Mouse (Mus musculus) kidney, embryonic 14.5 days (tissue): ENCODE results near the gene Zfp367. TPM values are rescaled to one million over a fixed set of nuclear protein-coding genes. Genes with fewer than 3 reads are reported as not detected.

Source experiments
- ATAC-seq: fragments of 200-750 bp; cut with Nextera tagmentation; 2 replicates; pipeline ENCODE4 v1.8.0; 2017; ENCODE audit warnings: moderate number of reproducible peaks, mild to moderate bottlenecking, moderate TSS enrichment, moderate library complexity; ENCODE audit not compliant: low FRiP score, low TSS enrichment
- H3K27ac ChIP-seq: fragments of 300-500 bp; sonication (generic); 2 replicates; pipeline ENCODE4 v1.5.1; 2014; ENCODE audit warnings: low read depth, mild to moderate bottlenecking, low read length, moderate library complexity, mixed read lengths
- H3K27me3 ChIP-seq: fragments of 300-500 bp; sonication (generic); 2 replicates; pipeline ENCODE4 v1.6.1; 2014; ENCODE audit warnings: mild to moderate bottlenecking, low read length; ENCODE audit not compliant: control insufficient read depth, insufficient read depth
- H3K36me3 ChIP-seq: fragments of 300-500 bp; sonication (generic); 2 replicates; pipeline ENCODE4 v1.6.1; 2014; ENCODE audit warnings: low read length, mixed read lengths; ENCODE audit not compliant: control insufficient read depth, insufficient read depth
- H3K4me1 ChIP-seq: fragments of 300-500 bp; sonication (generic); 2 replicates; pipeline ENCODE4 v1.6.1; 2014; ENCODE audit warnings: low read length, mixed read lengths; ENCODE audit not compliant: control insufficient read depth, insufficient read depth
- H3K4me2 ChIP-seq: fragments of 300-500 bp; sonication (generic); replicated peaks from 2 replicates; pipeline ENCODE4 v1.6.1; 2014; ENCODE audit warnings: low read depth, mild to moderate bottlenecking, low read length
- H3K4me3 ChIP-seq: fragments of 300-500 bp; sonication (generic); 2 replicates; pipeline ENCODE4 v1.5.1; 2014; ENCODE audit warnings: mild to moderate bottlenecking, low read length
- H3K9ac ChIP-seq: fragments of 300-500 bp; sonication (generic); 2 replicates; pipeline ENCODE4 v1.6.1; 2014; ENCODE audit warnings: low read depth, mild to moderate bottlenecking, low read length, moderate library complexity
- H3K9me3 ChIP-seq: fragments of 300-500 bp; sonication (generic); 2 replicates; pipeline ENCODE4 v1.6.1; 2016; ENCODE audit warnings: low read length; ENCODE audit not compliant: control insufficient read depth
- WGBS: fragments of 180-500 bp; shearing (Covaris S2); extraction: QIAGEN DNeasy Blood & Tissue Kit; methylation state at CpG from one replicate; pipeline ENCODE4 v1.1.7; 2014; 5-methylcytosine and 5-hydroxymethylcytosine counted together
- polyA plus RNA-seq: library from polyadenylated mRNA; unstranded; fragments of >200 nt; fragmentation: Nextera tagmentation; extraction: Ambion mirVana; gene quantifications from 2 replicates; pipeline ENCODE4 v1.2.1, GENCODE M21; 2014

Gene Zfp367
- polyA plus RNA-seq, 1 experiment from 2014 or later, result 21.4 TPM

DNA sequence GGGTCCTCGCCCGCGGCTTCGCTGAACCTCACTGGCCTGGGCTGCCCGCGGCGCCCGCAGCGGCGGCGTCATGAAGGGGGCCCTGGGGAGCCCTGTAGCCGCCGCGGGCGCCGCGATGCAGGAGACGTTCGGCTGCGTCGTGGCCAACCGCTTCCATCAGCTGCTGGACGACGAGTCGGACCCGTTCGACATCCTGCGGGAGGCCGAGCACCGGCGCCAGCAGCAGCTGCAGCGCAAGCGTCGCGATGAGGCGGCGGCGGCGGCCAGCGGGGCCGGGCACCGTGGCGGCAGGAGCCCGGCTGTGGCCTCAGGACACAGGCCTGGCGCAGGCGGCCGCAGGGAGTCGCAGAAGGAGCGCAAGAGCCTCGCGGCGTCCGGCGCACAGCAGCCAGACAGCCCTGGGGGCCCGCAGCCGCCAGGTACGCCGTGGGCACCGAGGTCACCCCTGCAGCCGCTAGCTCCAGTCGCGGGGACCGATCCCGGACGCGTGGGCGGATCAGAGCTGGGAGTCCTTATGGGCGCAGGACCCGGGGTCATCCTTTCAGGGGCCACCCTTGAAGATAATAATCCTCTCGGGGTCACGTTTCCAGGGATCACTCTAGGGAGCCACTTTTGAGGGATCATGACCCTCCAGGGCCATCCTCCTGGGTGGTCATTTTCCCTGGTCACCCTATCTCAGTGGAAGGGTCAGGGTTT is 9.1 kb upstream of the Zfp367 start:
- under 1% methylated on average over 67 of the region's 71 CpGs for WGBS
- Histone ChIP-seq H3K4me2 (peak overlapping the region; percentile 96), H3K9ac (peak overlapping the region; percentile 85), H3K27me3 (0 out of 2 replicates have a peak, but pooled peaks cover 6% of the 10 kb centered on the region), H3K36me3 (no peaks in the 10 kb centered on the region), H3K27ac (peak overlapping the region; percentile 72), H3K9me3 (no peaks in the 10 kb centered on the region), H3K4me3 (peak overlapping the region; percentile 84), H3K4me1 (peaks cover 11% of the 10 kb centered on the region; the same call in 1 of the 2 replicates)
- ATAC-seq, result peak; percentile 69

DNA sequence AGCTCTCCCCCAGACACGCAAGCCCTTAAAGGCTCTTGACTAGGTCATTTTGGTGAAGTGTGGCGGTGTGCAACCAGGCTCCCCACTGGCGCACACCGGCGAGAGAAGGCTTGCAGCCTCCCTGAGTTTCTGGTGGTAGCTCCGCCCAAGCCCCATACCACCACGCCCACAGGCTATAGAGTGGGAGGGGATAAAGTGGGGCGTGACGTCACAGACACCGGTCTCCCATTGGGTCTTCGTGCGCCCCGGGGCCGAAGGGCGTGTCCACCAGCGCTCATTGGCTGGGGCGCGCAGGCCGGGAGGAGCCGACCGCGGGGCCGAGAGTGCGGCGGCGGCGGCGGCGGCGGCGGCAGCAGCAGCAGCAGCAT is 8.5 kb upstream of the Zfp367 start, which contains the start of gene Habp4:
Gene Habp4, plus strand, starts transcription at position 277 of the 368 bp plus-strand sequence.
- under 1% methylated on average over 23 of the region's 31 CpGs for WGBS
- peak; percentile 99 for ATAC-seq
- no peaks in the 10 kb centered on the region for H3K36me3 ChIP-seq
- H3K9me3 ChIP-seq, result no peaks in the 10 kb centered on the region
- peaks cover 11% of the 10 kb centered on the region; the same call in 1 of the 2 replicates for H3K4me1 ChIP-seq
- H3K27ac ChIP-seq, result peak within 1 kb of the TSS; percentile 72
- H3K4me2 ChIP-seq, result peak within 1 kb of the TSS; percentile 96
- peak within 1 kb of the TSS; percentile 85 for H3K9ac ChIP-seq
- peak within 1 kb of the TSS; percentile 84 for H3K4me3 ChIP-seq
- H3K27me3 ChIP-seq, result 0 out of 2 replicates have a peak, but pooled peaks cover 6% of the 10 kb centered on the region

DNA sequence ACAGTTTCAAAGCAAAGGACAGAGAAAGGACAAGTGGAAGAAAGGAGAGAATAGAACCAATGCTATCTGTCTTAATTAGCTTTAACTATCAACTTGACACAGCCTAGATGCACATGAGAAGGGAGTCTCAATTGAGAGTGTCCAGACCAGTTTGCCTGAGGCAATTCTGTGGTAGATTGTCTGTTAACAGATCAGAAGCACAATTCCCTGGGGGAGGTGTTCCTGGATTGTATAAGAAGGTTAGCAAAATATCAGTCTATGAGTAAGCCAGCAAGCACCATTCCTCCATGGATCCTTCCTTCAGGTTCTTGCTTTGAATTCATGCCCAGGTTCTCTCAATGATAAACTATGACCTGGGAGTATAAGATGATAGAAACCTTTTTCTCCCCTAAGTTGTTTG is 4.0 kb upstream of the Zfp367 start:
- Histone ChIP-seq H3K9me3 (no peaks in the 10 kb centered on the region), H3K36me3 (no peaks in the 10 kb centered on the region), H3K4me3 (no peak overlapping the region), H3K9ac (no peak overlapping the region), H3K27me3 (0 out of 2 replicates have a peak, but pooled peaks cover 6% of the 10 kb centered on the region), H3K4me2 (no peak overlapping the region), H3K27ac (no peak overlapping the region), H3K4me1 (0 out of 2 replicates have a peak, but pooled peaks cover 4% of the 10 kb centered on the region)
- ATAC-seq, result no peak

DNA sequence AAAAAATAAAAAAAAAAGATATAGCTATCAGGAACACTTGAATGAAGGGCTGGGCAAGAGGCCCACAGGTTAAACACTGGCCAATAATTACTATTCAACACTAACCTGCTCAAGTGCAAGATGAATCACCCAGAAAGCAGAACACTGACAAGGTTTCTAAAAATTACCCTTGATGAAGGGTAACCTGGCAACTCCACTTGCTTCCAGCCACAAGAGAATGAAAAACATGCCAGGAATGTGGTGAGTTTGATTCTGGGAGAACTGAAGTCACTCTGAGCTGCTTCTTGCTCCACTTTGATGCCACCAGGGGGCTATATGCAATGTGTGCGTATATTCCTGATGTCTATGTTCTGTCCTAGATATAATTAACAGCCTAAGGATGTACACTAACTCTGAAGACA is 2.2 kb upstream of the Zfp367 start:
- no peak overlapping the region for H3K4me3 ChIP-seq
- H3K4me1 ChIP-seq, result peaks cover 13% of the 10 kb centered on the region; the same call in 1 of the 2 replicates
- no peak for ATAC-seq
- 0 out of 2 replicates have a peak, but pooled peaks cover 3% of the 10 kb centered on the region for H3K27me3 ChIP-seq
- no peak overlapping the region for H3K9ac ChIP-seq
- H3K4me2 ChIP-seq, result no peak overlapping the region
- 22% methylated on average over 1 of the region's 1 CpGs for WGBS
- no peaks in the 10 kb centered on the region for H3K9me3 ChIP-seq
- H3K36me3 ChIP-seq, result no peaks in the 10 kb centered on the region
- H3K27ac ChIP-seq, result no peak overlapping the region

DNA sequence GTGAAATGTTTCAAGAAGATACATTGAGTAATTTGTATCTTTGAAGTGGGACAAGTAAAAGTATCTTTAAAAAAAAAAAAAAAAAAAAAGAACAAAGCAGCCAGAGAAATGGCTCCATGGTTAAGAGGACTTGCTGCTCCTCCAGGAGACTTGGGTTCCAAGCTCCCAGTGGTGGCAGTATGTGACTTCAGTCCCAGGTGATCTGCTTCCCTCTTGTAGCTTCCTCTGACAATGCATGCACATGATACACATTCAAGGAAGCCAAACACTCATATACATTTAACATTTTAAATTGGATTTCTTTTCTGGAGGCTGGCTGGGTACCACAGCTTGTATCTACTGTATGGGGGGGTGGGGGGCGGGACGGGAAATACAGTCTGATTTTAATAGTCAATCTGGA is 1.6 kb upstream of the Zfp367 start:
- Histone ChIP-seq H3K4me3 (no peak overlapping the region), H3K27me3 (no peaks in the 10 kb centered on the region), H3K4me1 (peaks cover 17% of the 10 kb centered on the region; the same call in 1 of the 2 replicates), H3K36me3 (no peaks in the 10 kb centered on the region), H3K9ac (no peak overlapping the region), H3K27ac (no peak overlapping the region), H3K9me3 (no peaks in the 10 kb centered on the region), H3K4me2 (no peak overlapping the region)
- 67% methylated on average over 2 of the region's 2 CpGs for WGBS
- no peak for ATAC-seq

DNA sequence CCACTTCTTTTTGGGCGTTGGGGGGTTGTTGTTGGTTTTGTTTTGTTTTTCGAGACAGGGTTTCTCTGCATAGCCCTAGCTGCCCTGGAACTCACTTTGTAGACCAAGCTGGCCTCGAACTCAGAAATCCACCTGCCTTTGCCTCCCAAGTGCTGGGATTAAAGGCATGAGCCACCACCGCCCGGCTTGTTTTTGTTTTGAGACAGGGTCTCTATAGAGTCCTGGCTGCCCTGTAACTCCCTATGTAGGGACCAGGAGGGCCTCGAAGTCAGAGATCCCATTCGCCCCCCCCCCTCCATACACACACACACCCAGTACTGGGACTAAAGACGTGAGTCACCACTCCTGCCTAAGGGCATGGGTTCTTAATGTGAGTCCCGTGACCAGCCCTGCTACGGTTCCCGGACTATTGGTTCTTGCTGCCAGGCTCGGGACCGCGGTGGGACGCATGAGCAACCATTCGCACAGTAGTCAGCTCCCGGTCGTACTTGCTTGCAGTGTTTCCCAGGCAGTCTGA is 807 bp upstream of the Zfp367 start:
- Histone ChIP-seq H3K36me3 (no peaks in the 10 kb centered on the region), H3K27ac (peak overlapping the region; percentile 65; the same call in 1 of the 2 replicates), H3K4me1 (peaks cover 17% of the 10 kb centered on the region; the same call in 1 of the 2 replicates), H3K9me3 (no peaks in the 10 kb centered on the region), H3K9ac (peak overlapping the region; percentile 42), H3K4me3 (peak overlapping the region; percentile 83), H3K27me3 (no peaks in the 10 kb centered on the region), H3K4me2 (peak overlapping the region; percentile 56)
- peak; percentile 50 for ATAC-seq
- 1% methylated on average over 18 of the region's 18 CpGs for WGBS

DNA sequence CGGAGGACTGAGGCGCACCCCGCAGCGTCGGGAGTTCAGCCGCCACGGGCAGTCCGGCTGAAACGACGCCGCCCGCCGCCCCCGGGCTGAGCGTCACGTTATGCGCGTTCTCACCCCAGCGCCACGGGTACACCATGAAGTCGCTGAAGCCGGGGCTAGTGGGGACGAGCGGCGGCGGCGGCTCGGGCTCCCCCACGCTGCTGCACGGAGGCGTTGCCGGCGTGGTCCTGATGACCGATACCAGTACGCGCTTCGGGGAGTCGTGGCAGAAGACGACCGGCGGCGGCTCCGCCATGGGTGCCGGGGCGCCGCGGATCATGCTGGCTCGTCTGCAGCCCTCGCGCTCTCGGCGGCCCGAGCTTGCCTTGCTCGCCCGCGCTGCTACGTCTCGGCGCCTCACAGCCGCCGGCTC is 325 bp downstream of the Zfp367 start:
- Histone ChIP-seq H3K9me3 (no peaks in the 10 kb centered on the region), H3K27me3 (no peaks in the 10 kb centered on the region), H3K4me3 (peak overlapping the region; percentile 83), H3K27ac (peak overlapping the region; percentile 73), H3K9ac (peak overlapping the region; percentile 82), H3K36me3 (no peaks in the 10 kb centered on the region), H3K4me1 (peaks cover 17% of the 10 kb centered on the region; the same call in 1 of the 2 replicates), H3K4me2 (peak overlapping the region; percentile 57)
- peak; percentile 21 for ATAC-seq
- 0% methylated on average over 59 of the region's 61 CpGs for WGBS

DNA sequence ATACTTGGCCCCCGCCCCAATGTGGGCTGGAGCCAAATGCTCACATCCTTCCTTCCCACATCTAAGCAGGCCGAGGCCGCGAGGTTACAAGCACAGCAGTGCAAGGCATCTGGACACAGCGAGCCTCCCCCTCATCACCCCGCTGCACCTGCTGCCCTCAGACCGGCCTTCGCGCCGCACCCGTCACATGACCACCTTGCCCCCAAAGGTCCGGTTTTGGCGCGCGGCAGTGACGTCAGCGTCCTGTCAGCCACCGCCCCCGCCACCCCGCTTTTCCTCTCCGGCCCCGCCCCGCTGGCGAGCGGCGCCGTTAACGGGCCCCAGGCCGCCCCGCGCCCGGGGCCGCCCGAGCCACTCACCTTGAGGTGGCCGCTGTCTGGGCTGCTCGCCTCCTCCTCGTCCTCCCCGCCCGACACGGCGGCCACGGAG is 747 bp downstream of the Zfp367 start:
- Histone ChIP-seq H3K9me3 (no peaks in the 10 kb centered on the region), H3K27ac (peak overlapping the region; percentile 73), H3K9ac (peak overlapping the region; percentile 82), H3K4me3 (peak overlapping the region; percentile 83), H3K4me2 (peak overlapping the region; percentile 57), H3K4me1 (peaks cover 17% of the 10 kb centered on the region; the same call in 1 of the 2 replicates), H3K27me3 (no peaks in the 10 kb centered on the region), H3K36me3 (no peaks in the 10 kb centered on the region)
- WGBS, result 0% methylated on average over 36 of the region's 42 CpGs
- ATAC-seq, result peak; percentile 37

DNA sequence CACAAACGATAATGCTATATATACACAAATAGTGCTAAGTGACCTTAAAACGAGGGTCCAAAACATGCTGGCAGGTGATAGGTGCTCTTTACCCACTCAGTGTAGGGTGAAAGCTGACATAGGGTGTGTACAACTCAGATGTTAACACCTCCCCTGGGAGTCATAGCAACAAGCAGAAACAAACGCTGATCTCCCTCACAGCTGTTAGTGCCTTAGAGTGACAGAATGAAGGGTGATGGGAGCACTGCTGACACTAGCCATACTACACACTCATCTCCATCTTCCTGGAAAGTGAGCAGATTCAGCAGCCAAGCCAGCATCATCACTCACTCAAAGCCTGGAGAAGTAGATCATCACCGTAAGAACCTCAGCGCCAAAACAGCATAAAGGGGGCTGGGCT is 2.9 kb downstream of the Zfp367 start:
- H3K27me3 ChIP-seq, result no peaks in the 10 kb centered on the region

More for the DNA sequence above, 2.9 kb downstream of the Zfp367 start:
- Histone ChIP-seq H3K36me3 (0 out of 2 replicates have a peak, but pooled peaks cover 3% of the 10 kb centered on the region), H3K4me3 (no peak overlapping the region), H3K4me1 (peaks cover 17% of the 10 kb centered on the region; the same call in 1 of the 2 replicates), H3K4me2 (no peak overlapping the region), H3K27ac (no peak overlapping the region), H3K9ac (no peak overlapping the region), H3K9me3 (no peaks in the 10 kb centered on the region)
- 69% methylated on average over 5 of the region's 5 CpGs for WGBS
- ATAC-seq, result no peak
